Comparison of ENCODE assay signal across 22 mouse cellular contexts in the genomic region with DNA sequence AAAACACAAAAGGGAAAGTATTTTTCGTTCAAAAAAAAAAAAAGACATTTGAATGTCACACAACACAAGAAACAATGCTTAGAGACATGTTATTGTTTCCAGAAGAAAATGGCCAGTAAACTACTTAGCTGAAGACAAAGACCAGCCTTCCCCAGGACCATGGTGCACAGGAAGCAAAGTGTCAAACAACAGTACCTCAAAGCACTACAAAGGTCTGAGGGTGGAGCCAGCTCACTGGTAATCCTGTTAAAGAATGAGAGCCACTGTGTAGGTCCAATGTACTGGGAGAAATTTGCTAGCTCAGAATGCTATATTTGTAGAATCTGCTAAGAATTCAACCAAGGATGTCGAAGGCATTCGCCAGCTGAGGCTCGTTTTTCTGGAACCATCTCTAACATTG.
DNase-seq lines count a peak whose midpoint lies in the region; ATAC-seq and TF ChIP-seq lines count a peak whose summit lies in the region.
"Had no signal": no experiment of that assay in that cellular context is flagged by ENCODE, and none has a peak within 500 bp of the region (broad histone marks: within the 10 kb centered on the region; RNA-seq: fewer than 3 reads in every experiment).

No protein-coding gene starts in this region.

- H3K27me3 ChIP-seq in forebrain, embryonic 14.5 days (replicated peaks; ENCODE audit: control insufficient read depth, insufficient read depth, low read length), result no peaks in the 10 kb centered on the region
- H3K27me3 ChIP-seq in forebrain, embryonic 12.5 days, result no peaks in the 10 kb centered on the region
- H3K27me3 ChIP-seq in neural tube, embryonic 13.5 days, result no peaks in the 10 kb centered on the region
- H3K27me3 ChIP-seq: megakaryocyte, embryonic 14.5 days had no signal

- WGBS in forebrain, embryonic 14.5 days, result 53% methylated on average over 4 of the region's 4 CpGs
- 70% methylated on average over 4 of the region's 4 CpGs for WGBS in forebrain, embryonic 12.5 days
- WGBS in neural tube, embryonic 13.5 days, result 73% methylated on average over 4 of the region's 4 CpGs

- intact Hi-C loops in left cerebral cortex, adult 2 months (cut with DNase I), result no loop called here
- intact Hi-C loops in left cerebral cortex, postnatal 36 days (cut with DNase I), result loop anchor here (10.0 kb wide), 1 partner anchor 108 kb away; no protein-coding TSS in a partner anchor

- no peak for ATAC-seq in forebrain, embryonic 14.5 days
- ATAC-seq in forebrain, embryonic 12.5 days (ENCODE audit: low FRiP score), result no peak
- ATAC-seq in neural tube, embryonic 13.5 days (ENCODE audit: low read depth), result no peak
- ATAC-seq: liver, postnatal 0 days had no signal

- H3K4me1 ChIP-seq in forebrain, embryonic 14.5 days (ENCODE audit: control insufficient read depth, insufficient read depth, low read length), result no peaks in the 10 kb centered on the region
- H3K4me1 ChIP-seq in forebrain, embryonic 12.5 days, result 0 out of 2 replicates have a peak, but pooled peaks cover 4% of the 10 kb centered on the region
- H3K4me1 ChIP-seq in neural tube, embryonic 13.5 days (replicated peaks), result no peaks in the 10 kb centered on the region
- H3K4me1 ChIP-seq: megakaryocyte, embryonic 14.5 days had no signal

- DNase-seq in forebrain, embryonic 14.5 days (ENCODE audit: low spot score), result no peak
- DNase-seq in left cerebral cortex, adult 2 months (ENCODE audit: extremely low spot score in 1 of 2, low spot score in 2 of 2), result no peak
- DNase-seq in left cerebral cortex, postnatal 36 days (ENCODE audit: low spot score in 2 of 2), result no peak
- DNase-seq in neural tube, embryonic 10.5 days (ENCODE audit: extremely low spot score, low spot score), result no peak
- DNase-seq in right cerebral cortex, adult 2 months (ENCODE audit: low spot score in 2 of 2), result no peak
- DNase-seq in heart, adult 11 months, result no peak
- DNase-seq: adrenal gland, postnatal 10 days; cerebellum, adult 11-12 months; cerebellum, postnatal 36 days; gastrocnemius, postnatal 25 days; heart, postnatal 14 days; kidney, adult 2 months; kidney, postnatal 36 days; liver; liver, postnatal 0 days; right cerebral cortex, postnatal 25 days; thymus, postnatal 14 days had no signal

- TF ChIP-seq CTCF in left cerebral cortex, adult 2 months (IDR thresholded peaks at IDR 0.05), result no peak

- no peaks in the 10 kb centered on the region for H3K9me3 ChIP-seq in forebrain, embryonic 14.5 days (replicated peaks; ENCODE audit: control insufficient read depth, low read length)
- H3K9me3 ChIP-seq in forebrain, embryonic 12.5 days, result no peaks in the 10 kb centered on the region
- no peaks in the 10 kb centered on the region for H3K9me3 ChIP-seq in neural tube, embryonic 13.5 days
- H3K9me3 ChIP-seq: embryonic facial prominence, embryonic 10.5 days; megakaryocyte, embryonic 14.5 days had no signal

- H3K27ac ChIP-seq in forebrain, embryonic 14.5 days (ENCODE audit: low read depth, low read length), result peak overlapping the region; percentile 21; the same call in 1 of the 2 replicates
- H3K27ac ChIP-seq in forebrain, embryonic 12.5 days, result no peak overlapping the region
- peak overlapping the region; percentile 32; the same call in 1 of the 2 replicates for H3K27ac ChIP-seq in left cerebral cortex, adult 2 months
- H3K27ac ChIP-seq in neural tube, embryonic 13.5 days (replicated peaks), result peak overlapping the region; percentile 33; the same call in 1 of the 2 replicates
- H3K27ac ChIP-seq: embryonic facial prominence, embryonic 10.5 days had no signal

- H3K4me2 ChIP-seq in forebrain, embryonic 14.5 days (ENCODE audit: low read length), result no peak overlapping the region
- no peak overlapping the region for H3K4me2 ChIP-seq in forebrain, embryonic 12.5 days
- no peak overlapping the region for H3K4me2 ChIP-seq in neural tube, embryonic 13.5 days
- H3K4me2 ChIP-seq: heart, embryonic 11.5 days had no signal

- peaks cover 39% of the 10 kb centered on the region for H3K36me3 ChIP-seq in forebrain, embryonic 14.5 days (ENCODE audit: control insufficient read depth, insufficient read depth, low read length)
- peaks cover 46% of the 10 kb centered on the region for H3K36me3 ChIP-seq in forebrain, embryonic 12.5 days (replicated peaks)
- H3K36me3 ChIP-seq in neural tube, embryonic 13.5 days, result peaks cover 52% of the 10 kb centered on the region

- no peak overlapping the region for H3K9ac ChIP-seq in forebrain, embryonic 14.5 days (ENCODE audit: low read length)
- H3K9ac ChIP-seq in forebrain, embryonic 12.5 days, result no peak overlapping the region
- H3K9ac ChIP-seq in neural tube, embryonic 13.5 days, result no peak overlapping the region
- H3K9ac ChIP-seq: liver, postnatal 0 days had no signal

- H3K4me3 ChIP-seq in forebrain, embryonic 14.5 days (ENCODE audit: low read depth, low read length), result no peak overlapping the region
- H3K4me3 ChIP-seq in forebrain, embryonic 12.5 days (replicated peaks), result no peak overlapping the region
- no peak overlapping the region for H3K4me3 ChIP-seq in left cerebral cortex, adult 2 months
- no peak overlapping the region for H3K4me3 ChIP-seq in neural tube, embryonic 13.5 days
- H3K4me3 ChIP-seq: embryonic facial prominence, embryonic 10.5 days; megakaryocyte, embryonic 14.5 days had no signal
